Mouse (Mus musculus) forebrain, embryonic 13.5 days (tissue): Measurements from ENCODE around the gene Rpl18a. TPM values are rescaled to one million over a fixed set of nuclear protein-coding genes. Genes with fewer than 3 reads are reported as not detected.
"Not testable (repeated sequence)": the region's sequence is repeated elsewhere in the genome, so short reads cannot be mapped to it uniquely, and the experiment has no call there.

ENCODE experiments used
- ATAC-seq: fragments of 200-750 bp; cut with Nextera tagmentation; 2 replicates; pipeline ENCODE4 v1.8.0; 2017
- H3K27ac ChIP-seq: fragments of 300-500 bp; sonication (generic); 2 replicates; pipeline ENCODE4 v1.5.1; 2015; ENCODE audit warnings: inconsistent platforms, mild to moderate bottlenecking, moderate library complexity
- H3K27me3 ChIP-seq: fragments of 300-500 bp; sonication (generic); 2 replicates; pipeline ENCODE4 v1.6.1; 2015; ENCODE audit warnings: mild to moderate bottlenecking, inconsistent platforms
- H3K36me3 ChIP-seq: fragments of 300-500 bp; sonication (generic); 2 replicates; pipeline ENCODE4 v1.6.1; 2015; ENCODE audit warnings: mild to moderate bottlenecking, inconsistent platforms; ENCODE audit not compliant: poor library complexity, severe bottlenecking
- H3K4me1 ChIP-seq: fragments of 300-500 bp; sonication (generic); 2 replicates; pipeline ENCODE4 v1.6.1; 2015; ENCODE audit warnings: inconsistent platforms
- H3K4me2 ChIP-seq: fragments of 300-500 bp; sonication (generic); 2 replicates; pipeline ENCODE4 v1.6.1; 2015; ENCODE audit warnings: inconsistent platforms, mild to moderate bottlenecking, moderate library complexity
- H3K4me3 ChIP-seq: fragments of 300-500 bp; sonication (generic); 2 replicates; pipeline ENCODE4 v1.5.1; 2015; ENCODE audit warnings: mild to moderate bottlenecking, inconsistent platforms
- H3K9ac ChIP-seq: fragments of 300-500 bp; sonication (generic); 2 replicates; pipeline ENCODE4 v1.6.1; 2015; ENCODE audit warnings: mild to moderate bottlenecking, inconsistent platforms
- H3K9me3 ChIP-seq: fragments of 300-500 bp; sonication (generic); replicated peaks from 2 replicates; pipeline ENCODE4 v1.6.1; 2016; ENCODE audit warnings: inconsistent platforms
- WGBS: fragments of 180-500 bp; shearing (Covaris S2); methylation state at CpG from one replicate; pipeline ENCODE4 v1.1.7; 2015; 5-methylcytosine and 5-hydroxymethylcytosine counted together
- polyA plus RNA-seq: library from polyadenylated mRNA; unstranded; fragments of >200 nt; fragmentation: Nextera tagmentation; extraction: Ambion mirVana; gene quantifications from 2 replicates; pipeline ENCODE4 v1.2.1, GENCODE M21; 2015

Rpl18a gene
- polyA plus RNA-seq, 1 experiment from 2014 or later, result 3,517 TPM

GRCm38 (mm10) chr8:70900872-70901387 lies 3.7 kb upstream of the Rpl18a start:
- Histone ChIP-seq H3K36me3 (peaks cover 2% of the 10 kb centered on the region), H3K27me3 (peaks cover 25% of the 10 kb centered on the region), H3K9ac (no peak overlapping the region), H3K4me3 (no peak overlapping the region), H3K4me2 (no peak overlapping the region), H3K4me1 (peaks cover 15% of the 10 kb centered on the region), H3K9me3 (no peaks in the 10 kb centered on the region), H3K27ac (no peak overlapping the region)
- 79% methylated on average over 2 of the region's 2 CpGs for WGBS
- ATAC-seq, result no peak

GRCm38 (mm10) chr8:70899226-70899625 lies 2.0 kb upstream of the Rpl18a start:
- 72% methylated on average over 2 of the region's 2 CpGs for WGBS
- H3K4me1 ChIP-seq, result peaks cover 15% of the 10 kb centered on the region
- peaks cover 30% of the 10 kb centered on the region for H3K27me3 ChIP-seq
- H3K9ac ChIP-seq, result no peak overlapping the region
- ATAC-seq, result no peak
- no peak overlapping the region for H3K27ac ChIP-seq
- H3K4me2 ChIP-seq, result no peak overlapping the region
- H3K36me3 ChIP-seq, result peaks cover 19% of the 10 kb centered on the region
- H3K9me3 ChIP-seq, result no peaks in the 10 kb centered on the region
- H3K4me3 ChIP-seq, result no peak overlapping the region

- no peak overlapping the region for H3K27ac ChIP-seq
- no peak overlapping the region; the same call in 1 of the 2 replicates for H3K4me3 ChIP-seq
- 61% methylated on average over 2 of the region's 2 CpGs for WGBS
- no peak overlapping the region for H3K4me2 ChIP-seq
- ATAC-seq, result no peak
- H3K36me3 ChIP-seq, result peaks cover 24% of the 10 kb centered on the region
- no peaks in the 10 kb centered on the region for H3K9me3 ChIP-seq
- H3K9ac ChIP-seq, result peak overlapping the region; percentile 67; the same call in 1 of the 2 replicates
- H3K4me1 ChIP-seq, result peaks cover 15% of the 10 kb centered on the region
- H3K27me3 ChIP-seq, result peaks cover 30% of the 10 kb centered on the region
Measured at GRCm38 (mm10) chr8:70898661-70899198, 1.5 kb upstream of the Rpl18a start.

- peak overlapping the region; percentile 88 for H3K4me3 ChIP-seq
- WGBS, result under 1% methylated on average over 20 of the region's 20 CpGs
- peak; percentile 55 for ATAC-seq
Measured at GRCm38 (mm10) chr8:70897681-70898413, 635 bp upstream of the Rpl18a start.

GRCm38 (mm10) chr8:70896316-70897020 lies 744 bp downstream of the Rpl18a start:
- WGBS, result 3% methylated on average over 25 of the region's 25 CpGs
- H3K9me3 ChIP-seq, result no peaks in the 10 kb centered on the region
- H3K4me3 ChIP-seq, result peak overlapping the region; percentile 88

More at GRCm38 (mm10) chr8:70897681-70898413, 635 bp upstream of the Rpl18a start:
- peak overlapping the region; percentile 46 for H3K27ac ChIP-seq
- H3K27me3 ChIP-seq, result peaks cover 32% of the 10 kb centered on the region
- peaks cover 15% of the 10 kb centered on the region for H3K4me1 ChIP-seq
- H3K4me2 ChIP-seq, result peak overlapping the region; percentile 72
- no peaks in the 10 kb centered on the region for H3K9me3 ChIP-seq
- H3K36me3 ChIP-seq, result peaks cover 31% of the 10 kb centered on the region
- H3K9ac ChIP-seq, result peak overlapping the region; percentile 67

GRCm38 (mm10) chr8:70895571-70896259 lies 1.5 kb downstream of the Rpl18a start:
- peak overlapping the region; percentile 91 for H3K9ac ChIP-seq
- ATAC-seq, H3K27ac ChIP-seq, H3K9me3 ChIP-seq: not testable (repeated sequence)
- H3K36me3 ChIP-seq, result peaks cover 31% of the 10 kb centered on the region
- 85% methylated on average over 24 of the region's 24 CpGs for WGBS
- H3K4me3 ChIP-seq, result peak overlapping the region; percentile 88
- peak overlapping the region; percentile 98 for H3K4me2 ChIP-seq
- peaks cover 24% of the 10 kb centered on the region for H3K4me1 ChIP-seq
- peaks cover 43% of the 10 kb centered on the region for H3K27me3 ChIP-seq

More at GRCm38 (mm10) chr8:70896316-70897020, 744 bp downstream of the Rpl18a start:
- Histone ChIP-seq H3K4me2 (peak overlapping the region; percentile 98), H3K9ac (peak overlapping the region; percentile 91), H3K27ac (no peak overlapping the region), H3K4me1 (peaks cover 24% of the 10 kb centered on the region), H3K36me3 (peaks cover 31% of the 10 kb centered on the region), H3K27me3 (peaks cover 38% of the 10 kb centered on the region)
- ATAC-seq, result no peak

- ATAC-seq, result no peak
- no peak overlapping the region for H3K4me3 ChIP-seq
- H3K4me1 ChIP-seq, result peaks cover 24% of the 10 kb centered on the region
- no peak overlapping the region for H3K27ac ChIP-seq
- H3K9me3 ChIP-seq, result 0 out of 2 replicates have a peak, but pooled peaks cover 3% of the 10 kb centered on the region
- peaks cover 51% of the 10 kb centered on the region for H3K27me3 ChIP-seq
- H3K9ac ChIP-seq, result no peak overlapping the region
- H3K36me3 ChIP-seq, result peaks cover 31% of the 10 kb centered on the region
- no peak overlapping the region for H3K4me2 ChIP-seq
- WGBS, result 92% methylated on average over 8 of the region's 8 CpGs
Measured at GRCm38 (mm10) chr8:70894771-70895545, 2.3 kb downstream of the Rpl18a start.

- 61% methylated on average over 2 of the region's 2 CpGs for WGBS
- Histone ChIP-seq H3K9me3 (0 out of 2 replicates have a peak, but pooled peaks cover 3% of the 10 kb centered on the region), H3K4me3 (no peak overlapping the region), H3K27ac (no peak overlapping the region), H3K36me3 (peaks cover 31% of the 10 kb centered on the region), H3K9ac (no peak overlapping the region), H3K4me1 (peaks cover 24% of the 10 kb centered on the region), H3K27me3 (peaks cover 54% of the 10 kb centered on the region), H3K4me2 (no peak overlapping the region)
- no peak for ATAC-seq
Measured at GRCm38 (mm10) chr8:70894385-70894720, 2.9 kb downstream of the Rpl18a start.

GRCm38 (mm10) chr8:70893656-70894384 lies 3.4 kb downstream of the Rpl18a start:
- no peak for ATAC-seq
- H3K9ac ChIP-seq, result no peak overlapping the region; the same call in 1 of the 2 replicates
- H3K27me3 ChIP-seq, result peaks cover 56% of the 10 kb centered on the region

GRCm38 (mm10) chr8:70892896-70893655 lies 4.1 kb downstream of the Rpl18a start:
- H3K4me3 ChIP-seq, result peak overlapping the region; percentile 30
- 29% methylated on average over 20 of the region's 20 CpGs for WGBS
- H3K9ac ChIP-seq, result peak overlapping the region; percentile 52; the same call in 1 of the 2 replicates
- peaks cover 31% of the 10 kb centered on the region for H3K36me3 ChIP-seq
- H3K27me3 ChIP-seq, result peaks cover 58% of the 10 kb centered on the region
- H3K27ac ChIP-seq, result no peak overlapping the region
- H3K4me2 ChIP-seq, result peak overlapping the region; percentile 42
- 0 out of 2 replicates have a peak, but pooled peaks cover 3% of the 10 kb centered on the region for H3K9me3 ChIP-seq
- no peak for ATAC-seq
- H3K4me1 ChIP-seq, result peaks cover 19% of the 10 kb centered on the region

More at GRCm38 (mm10) chr8:70893656-70894384, 3.4 kb downstream of the Rpl18a start:
- H3K4me3 ChIP-seq, result no peak overlapping the region
- H3K27ac ChIP-seq, result no peak overlapping the region
- H3K9me3 ChIP-seq, result 0 out of 2 replicates have a peak, but pooled peaks cover 3% of the 10 kb centered on the region
- 28% methylated on average over 12 of the region's 12 CpGs for WGBS
- peaks cover 31% of the 10 kb centered on the region for H3K36me3 ChIP-seq
- no peak overlapping the region for H3K4me2 ChIP-seq
- peaks cover 24% of the 10 kb centered on the region for H3K4me1 ChIP-seq
